Mouse (Mus musculus) layer of hippocampus, postnatal 10 days (tissue): ENCODE results near the gene Dnajc3. TPM values are rescaled to one million over a fixed set of nuclear protein-coding genes. Genes with fewer than 3 reads are reported as not detected.

Experiments
- DNase-seq, 2 experiments: peaks; one replicate each; pipeline ENCODE4 v3.0.0; 2021; ENCODE audit warnings: low spot score in 2 of 2
- long read RNA-seq: library from polyadenylated mRNA; stranded (forward); transcript quantifications from one replicate; pipeline ENCODE4 v2.0.0, GENCODE M21; 2023
- total RNA-seq, 2 experiments: library from RNA; stranded (reverse); gene quantifications; 2 replicates each; pipeline ENCODE4 v1.2.3; 2021

Gene Dnajc3
- total RNA-seq = 10 to 100 TPM; 28.1 to 30.1 TPM
- long read RNA-seq, full-length matches to known transcripts = 32 of 49 reads
- long read RNA-seq, partial matches to known transcripts = 3 of 49 reads
- long read RNA-seq, other reads (novel, unspliced or antisense) = 14 of 49 reads

DNA sequence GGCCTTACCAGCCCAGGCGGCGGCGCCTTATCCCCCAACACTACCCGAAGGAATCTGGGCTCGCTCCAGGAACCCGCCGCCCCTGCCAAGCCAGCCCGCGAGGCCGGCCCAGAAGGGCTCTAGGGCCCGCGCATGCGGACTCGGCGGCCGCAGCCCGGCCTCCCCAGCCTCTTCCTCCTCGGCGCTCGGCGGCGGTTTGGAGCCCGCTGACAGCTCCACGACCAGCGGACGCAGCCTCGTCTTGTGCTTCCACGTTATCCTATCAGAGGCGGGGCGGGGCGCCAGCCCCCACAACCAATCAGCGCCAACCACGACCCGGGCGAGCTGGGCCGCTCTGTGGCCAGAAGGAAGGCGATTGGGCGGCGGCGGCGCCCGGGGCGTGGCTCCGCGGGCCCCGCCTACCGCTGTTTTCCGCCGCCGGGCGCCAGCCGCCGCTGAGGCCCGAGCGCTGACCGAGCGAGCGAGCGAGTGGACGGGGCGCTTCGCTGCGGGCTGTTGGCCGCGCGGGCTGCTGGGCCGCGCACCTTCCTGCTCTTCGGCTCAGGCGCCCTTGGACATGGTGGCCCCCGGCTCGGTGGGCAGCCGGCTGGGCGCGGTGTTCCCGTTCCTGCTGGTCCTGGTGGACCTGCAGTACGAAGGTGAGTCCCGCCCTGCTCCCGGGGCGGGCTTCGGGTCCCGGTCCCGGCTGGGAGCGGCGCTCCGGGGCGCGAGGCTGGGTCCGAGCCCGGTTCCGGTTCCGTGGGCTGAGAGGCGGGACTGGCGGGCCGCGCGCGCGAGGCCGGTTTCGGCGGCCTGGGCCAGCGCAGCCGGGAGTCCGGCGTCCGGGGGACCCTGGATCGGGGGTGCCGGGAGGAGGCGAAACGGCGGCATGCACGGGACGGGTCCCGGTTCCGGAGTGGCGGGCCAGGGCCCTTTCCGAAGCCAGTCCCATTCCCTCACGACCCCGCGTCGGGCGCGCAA lies at the start of gene Dnajc3:
Gene Dnajc3 (plus strand): TSS at position 444 of the 960 bp plus-strand sequence.
- peak; percentile 99 to 100 for DNase-seq

DNA sequence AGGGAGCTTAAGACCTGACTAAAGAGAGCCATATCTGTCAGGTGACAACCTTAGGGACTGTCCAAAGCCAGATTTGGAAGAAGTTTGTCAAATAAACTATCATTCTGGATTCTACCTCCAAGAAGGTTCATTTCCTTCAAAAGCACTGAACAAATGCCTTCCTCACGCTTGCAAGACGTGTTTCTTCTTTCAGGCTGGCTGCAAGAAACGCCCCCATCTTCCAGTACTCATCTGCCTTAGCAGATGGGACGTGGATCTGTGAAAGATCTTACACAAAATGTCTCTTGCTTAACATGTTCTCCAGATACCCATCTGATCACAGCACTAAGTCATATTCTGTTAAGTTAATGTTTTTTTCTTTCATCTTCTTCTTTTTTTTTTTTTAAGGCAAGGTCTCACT lies 47.7 kb upstream of the Dnajc3 start:
- DNase-seq = no peak

DNA sequence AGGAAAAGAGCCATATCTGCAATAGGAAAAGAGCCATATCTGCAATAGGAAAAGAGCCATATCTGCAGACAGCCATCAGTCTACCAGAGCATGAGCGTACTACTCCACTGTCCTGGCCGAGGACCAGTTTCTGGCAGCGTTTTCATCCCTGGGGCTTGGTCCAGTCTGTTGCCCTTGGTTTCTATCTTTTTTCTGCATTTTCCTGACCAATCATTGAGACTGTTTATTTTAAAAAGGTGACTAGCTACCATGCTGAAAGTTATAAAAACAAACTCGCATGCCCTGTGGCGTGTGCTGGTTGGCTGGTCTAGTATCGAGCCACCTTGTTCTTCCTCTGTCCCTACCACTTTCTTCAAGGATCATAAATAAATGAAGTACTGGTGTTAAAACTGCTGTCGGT lies 42.5 kb upstream of the Dnajc3 start:
- DNase-seq = no peak

DNA sequence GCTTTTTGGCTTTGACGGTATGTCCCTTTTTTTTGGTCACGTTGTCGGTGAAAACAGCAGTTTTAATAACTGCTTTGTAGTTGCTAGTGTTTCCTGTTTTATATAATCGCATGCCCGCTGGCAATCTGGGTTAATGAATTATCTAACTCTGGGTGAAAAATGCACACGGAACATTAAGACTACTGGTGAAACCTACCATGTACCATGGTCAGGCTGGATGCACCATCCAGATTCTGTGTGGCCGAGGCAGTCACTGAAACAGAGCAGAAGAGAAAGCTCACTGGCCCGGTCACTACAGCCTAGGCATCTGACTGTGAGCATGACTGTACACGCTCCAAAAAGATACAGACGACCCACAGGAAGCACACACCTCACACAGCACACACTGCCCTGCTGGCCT lies 42.1 kb upstream of the Dnajc3 start:
- DNase-seq = no peak

DNA sequence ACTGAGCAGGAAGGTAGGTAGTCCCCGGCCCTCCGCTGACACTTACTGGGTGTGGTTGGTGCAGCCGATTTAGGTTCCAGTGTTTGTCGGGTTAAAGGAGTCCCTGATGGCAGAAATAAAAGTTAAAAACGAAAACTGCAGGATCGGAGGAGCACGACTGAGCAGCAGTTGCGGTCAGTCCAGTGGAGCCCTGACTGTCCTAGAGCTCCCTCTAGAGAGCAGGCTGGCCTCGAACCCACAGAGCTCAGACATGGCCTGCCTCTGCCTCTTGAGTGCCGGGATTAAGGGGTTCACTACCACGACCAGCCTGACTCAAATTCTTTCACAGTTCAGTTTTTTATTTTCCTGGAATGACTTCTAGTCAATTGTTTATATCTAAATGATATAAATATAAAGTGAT lies 37.8 kb upstream of the Dnajc3 start:
- DNase-seq = no peak

DNA sequence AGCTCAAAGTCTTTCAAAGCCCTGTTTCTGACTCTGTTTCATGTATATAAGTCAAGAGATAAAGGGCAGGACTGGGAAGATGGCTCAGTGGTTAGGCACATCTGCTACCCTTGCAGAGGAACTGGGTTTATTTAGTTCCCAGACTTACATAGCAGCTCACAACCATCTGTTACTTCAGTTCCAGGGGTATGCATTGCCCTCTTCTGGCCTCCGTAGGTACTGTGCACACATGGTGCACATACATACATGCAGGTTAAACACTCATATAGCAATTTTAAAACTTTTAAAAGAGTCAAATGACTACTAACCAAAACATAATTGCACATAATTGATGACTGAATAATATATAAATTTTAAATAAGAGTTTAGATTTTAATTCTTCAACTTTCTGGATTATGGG lies 36.9 kb upstream of the Dnajc3 start:
- DNase-seq = no peak

DNA sequence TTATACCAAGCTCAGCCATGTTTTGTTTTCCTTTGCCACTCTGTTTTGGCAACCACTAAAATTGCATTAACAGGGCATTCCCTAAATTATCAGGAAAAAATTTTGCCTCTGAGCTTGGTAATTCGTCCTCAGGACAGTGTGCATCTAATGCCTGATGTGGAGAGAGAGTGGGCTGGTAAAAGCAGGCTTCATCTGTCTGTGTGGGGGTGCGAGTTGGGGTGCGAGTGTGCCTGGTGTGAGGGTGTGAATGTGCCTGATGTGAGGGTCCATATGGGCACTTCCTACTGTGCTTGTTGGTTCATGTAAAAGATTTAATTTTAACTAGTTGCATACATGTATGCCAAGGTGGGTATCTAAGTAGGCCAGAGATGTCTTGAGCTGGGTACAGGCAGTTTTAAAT lies 34.4 kb upstream of the Dnajc3 start:
- DNase-seq = no peak

DNA sequence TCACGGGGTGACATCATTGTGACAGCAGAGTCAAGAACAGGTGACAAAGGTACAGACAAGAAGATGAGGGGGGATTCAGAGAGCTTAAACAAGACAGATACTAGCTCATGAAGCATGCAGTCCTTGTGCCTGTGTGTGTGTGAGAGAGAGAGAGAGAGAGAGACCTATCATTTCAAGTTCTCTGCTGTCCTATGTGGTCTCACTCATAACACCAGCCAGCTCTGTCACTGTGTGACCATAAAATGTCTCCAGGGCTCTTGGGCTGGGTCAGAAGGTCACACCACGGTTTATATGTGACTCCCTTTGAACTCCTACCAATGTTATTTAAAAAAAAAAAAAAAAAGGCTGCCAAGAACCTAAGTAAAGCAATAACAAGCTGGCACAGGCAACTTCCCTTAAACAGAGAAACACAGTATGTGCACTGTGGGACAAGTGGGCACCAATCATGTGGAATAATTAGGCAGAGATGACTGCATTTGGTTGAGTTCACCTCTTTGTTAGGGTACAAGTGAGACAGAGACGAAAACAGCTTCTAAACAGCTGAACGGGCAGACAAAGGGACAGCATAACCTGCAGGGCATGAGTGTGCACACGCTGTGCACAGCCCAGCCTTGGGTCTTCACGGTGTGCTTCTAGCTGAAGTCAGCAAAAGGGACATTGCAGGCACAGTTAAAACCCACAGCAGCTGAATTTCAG lies 33.8 kb upstream of the Dnajc3 start:
- DNase-seq = no peak

DNA sequence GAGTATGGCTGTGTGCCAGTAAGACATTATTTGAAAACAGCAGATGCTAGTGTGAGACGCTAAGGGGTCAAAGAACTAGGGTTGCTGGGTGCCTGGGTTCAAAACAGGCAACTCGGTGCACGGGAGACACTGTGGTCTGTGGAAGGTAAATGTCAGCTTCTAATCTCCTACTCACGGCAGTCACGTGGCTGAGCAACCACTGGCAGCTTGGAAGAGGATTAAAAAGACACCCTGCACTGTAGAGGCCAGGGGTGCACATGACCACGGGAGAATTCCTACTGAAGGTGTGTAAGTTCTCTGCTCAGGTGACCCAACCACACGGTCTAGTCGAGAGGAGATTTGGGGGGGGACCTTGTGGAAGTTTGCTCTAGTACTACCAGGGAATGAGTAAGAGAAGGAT lies 30.2 kb upstream of the Dnajc3 start:
- no peak for DNase-seq

DNA sequence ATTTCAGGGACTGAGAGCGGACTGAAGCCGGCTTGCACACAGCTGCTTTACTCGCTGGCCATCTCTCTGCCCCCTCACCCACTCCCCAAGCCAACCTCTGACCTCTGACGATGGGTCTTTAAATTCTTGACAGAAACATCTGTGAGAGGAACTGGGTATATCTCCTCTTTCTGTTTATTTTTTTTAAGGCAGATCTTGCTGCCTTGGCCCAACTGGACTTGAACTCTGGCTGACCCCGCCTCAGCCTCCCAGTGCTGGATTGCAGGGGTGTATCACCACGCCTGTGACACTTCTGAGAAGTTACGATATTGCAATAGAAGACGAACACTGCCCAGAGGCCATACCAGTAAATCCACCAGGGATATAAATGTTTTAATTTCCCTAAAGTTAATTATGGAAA lies 27.9 kb upstream of the Dnajc3 start:
- DNase-seq = no peak

DNA sequence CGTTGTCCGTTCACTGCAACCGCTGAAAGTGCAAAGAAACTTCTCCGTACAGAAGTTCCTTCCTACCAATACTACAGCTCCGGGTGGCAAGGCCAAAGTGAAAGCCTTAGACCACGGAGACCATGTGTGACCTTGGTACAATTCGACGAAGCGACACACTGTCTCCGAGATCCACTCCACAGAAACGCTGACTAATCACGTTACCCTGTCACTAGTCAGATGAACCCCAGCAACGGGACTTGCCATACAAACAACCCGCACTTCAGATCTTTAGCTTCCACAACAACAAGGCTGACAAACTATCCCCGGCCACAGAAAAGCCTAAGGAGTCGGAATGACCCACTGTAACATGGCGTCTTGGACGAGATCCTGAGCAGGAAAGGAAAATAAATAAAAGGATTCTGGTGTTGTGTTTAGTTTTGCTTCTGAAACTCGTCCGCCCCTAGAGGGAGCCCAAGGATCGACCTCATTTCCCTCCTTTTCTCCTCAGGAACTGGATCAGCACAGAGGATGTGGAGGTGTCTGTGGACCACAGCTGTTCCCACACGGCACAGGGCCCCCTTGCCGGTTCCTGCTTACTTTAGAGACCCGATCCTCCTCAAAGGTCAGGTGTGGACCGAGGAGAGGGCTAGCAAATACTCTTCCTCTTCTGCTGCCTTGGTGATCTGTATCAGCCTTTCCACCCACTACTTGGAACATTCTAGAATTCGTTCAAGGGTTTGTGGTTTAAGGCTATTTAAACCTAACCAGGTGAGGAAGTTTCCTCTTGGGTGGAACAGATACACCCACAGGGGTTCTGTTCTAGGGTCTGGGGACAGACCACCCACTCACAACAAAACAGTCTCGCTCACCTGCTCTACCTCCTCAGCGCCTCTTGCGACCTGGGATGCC lies 27.2 kb upstream of the Dnajc3 start:
- DNase-seq = peak; percentile 72 to 85

DNA sequence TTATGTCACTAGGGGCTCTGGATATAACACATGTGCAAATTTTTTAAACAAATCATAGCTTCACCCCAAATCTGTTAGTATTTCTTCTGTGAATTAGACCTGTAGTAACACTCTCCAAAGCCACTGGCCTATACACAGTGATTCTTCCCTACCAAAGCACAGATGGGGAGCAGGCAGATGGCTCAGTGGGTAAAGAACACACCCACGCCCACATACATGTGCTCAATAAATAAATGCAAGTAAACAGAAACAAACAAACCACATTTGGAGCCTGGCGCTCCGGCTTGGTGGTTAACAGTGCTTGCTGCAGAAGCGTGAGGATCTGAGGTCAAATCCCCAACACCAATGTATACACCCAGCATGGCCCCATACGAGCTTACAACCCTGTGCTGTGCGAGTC lies 26.3 kb upstream of the Dnajc3 start:
- no peak for DNase-seq

DNA sequence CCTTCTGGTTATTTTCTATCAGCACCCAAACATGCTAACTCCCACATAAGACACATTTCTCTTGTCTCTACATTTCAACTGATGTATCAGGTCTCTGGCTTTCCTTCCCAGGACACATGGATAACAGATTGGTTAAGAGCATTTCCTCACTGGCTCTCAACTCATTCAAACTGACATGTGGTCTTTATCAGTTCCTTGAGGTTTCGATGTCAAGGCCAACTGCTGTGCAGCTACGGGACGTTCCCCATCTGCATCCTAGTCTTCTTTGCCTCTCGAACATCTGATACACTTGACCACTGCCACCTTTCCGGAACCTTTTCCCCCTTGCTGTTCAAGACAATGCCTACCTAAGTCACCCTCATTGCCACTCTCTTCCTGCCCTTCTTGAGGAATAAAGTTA lies 24.1 kb upstream of the Dnajc3 start:
- DNase-seq = no peak

DNA sequence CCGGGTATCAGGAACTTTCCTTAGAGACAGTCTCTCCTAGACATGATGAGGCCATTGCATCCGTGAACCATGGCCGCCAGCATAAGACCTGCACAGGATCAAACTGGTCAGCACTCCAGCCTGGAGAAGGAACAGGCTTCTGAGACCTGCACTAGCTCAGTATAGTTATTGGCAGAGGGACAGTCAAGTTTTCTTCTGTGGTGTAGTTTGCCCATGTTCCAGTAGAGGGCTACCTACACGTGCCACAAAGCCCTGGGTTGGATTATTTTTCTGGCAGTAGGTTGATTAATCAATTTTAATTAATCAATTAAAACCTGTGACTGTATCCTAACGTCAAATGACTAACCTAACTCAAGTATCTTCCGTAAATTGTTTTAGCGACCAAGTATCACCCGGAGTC lies 18.8 kb upstream of the Dnajc3 start:
- peak in 1 of 2 experiments; percentile 32 for DNase-seq

DNA sequence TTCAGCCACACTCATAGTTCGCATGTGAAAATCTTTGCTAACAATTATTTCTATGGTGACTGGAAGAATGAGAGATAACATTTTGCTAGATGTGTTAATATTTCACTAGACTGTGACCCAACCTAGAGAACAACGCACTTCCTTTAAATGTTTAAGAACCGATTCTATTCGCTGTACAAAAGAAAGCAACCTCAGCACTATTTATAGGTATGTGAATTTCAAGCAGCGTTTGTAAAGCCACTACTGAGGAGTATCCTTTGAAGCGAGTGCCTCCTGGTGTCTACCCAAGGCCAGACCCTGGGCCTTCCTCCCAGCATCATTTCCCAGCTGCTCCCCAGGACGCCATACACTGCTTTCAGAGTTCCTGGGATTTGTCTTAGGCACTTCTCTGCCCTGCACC lies 17.1 kb upstream of the Dnajc3 start:
- DNase-seq = no peak

DNA sequence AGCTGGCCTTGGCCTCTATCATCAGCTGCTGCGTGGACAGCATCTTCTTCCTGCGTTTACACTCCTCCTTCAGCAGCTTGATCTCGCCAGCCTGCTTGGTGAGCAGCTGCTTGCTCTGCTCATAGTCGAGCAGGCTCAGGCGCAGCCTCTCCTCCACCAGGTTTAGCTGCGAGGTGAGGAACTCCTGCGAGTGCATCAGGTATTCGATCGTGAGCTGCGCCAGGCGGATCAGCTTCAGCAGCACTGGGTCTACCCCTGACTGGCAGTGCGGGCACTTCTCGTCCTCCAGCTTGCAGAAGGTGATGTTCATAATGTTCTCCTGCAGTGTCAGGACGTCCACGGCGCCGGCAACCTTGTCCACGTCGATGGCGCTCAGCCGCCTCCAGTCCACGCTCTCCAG lies 15.5 kb upstream of the Dnajc3 start:
- no peak for DNase-seq

DNA sequence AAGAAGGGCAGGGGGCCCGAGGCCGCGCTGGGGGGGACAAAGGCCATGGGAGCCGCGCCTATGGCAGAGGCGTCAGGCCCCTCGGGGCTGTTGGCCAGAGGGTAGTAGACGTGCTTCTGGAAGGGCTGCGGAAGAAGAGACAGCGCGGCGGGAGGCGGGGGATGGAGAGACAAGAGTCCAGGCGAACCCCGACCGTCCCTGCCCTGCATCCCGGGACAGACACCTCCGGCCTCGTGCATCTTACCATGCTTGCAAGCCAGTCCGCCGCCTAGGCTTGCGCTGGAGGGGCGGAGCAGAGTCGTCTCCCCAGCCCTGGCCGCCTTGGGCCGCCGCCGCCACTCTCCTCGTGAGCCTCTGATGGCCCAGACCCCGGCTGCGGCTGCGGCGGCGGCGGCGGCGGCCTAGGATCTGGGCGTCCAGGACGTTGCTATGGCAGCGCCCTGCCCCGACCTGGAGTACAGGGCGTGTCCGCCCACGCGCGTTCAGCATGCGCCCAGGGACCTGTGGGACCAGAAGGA lies 15.1 kb upstream of the Dnajc3 start:
- peak; percentile 21 to 50 for DNase-seq

DNA sequence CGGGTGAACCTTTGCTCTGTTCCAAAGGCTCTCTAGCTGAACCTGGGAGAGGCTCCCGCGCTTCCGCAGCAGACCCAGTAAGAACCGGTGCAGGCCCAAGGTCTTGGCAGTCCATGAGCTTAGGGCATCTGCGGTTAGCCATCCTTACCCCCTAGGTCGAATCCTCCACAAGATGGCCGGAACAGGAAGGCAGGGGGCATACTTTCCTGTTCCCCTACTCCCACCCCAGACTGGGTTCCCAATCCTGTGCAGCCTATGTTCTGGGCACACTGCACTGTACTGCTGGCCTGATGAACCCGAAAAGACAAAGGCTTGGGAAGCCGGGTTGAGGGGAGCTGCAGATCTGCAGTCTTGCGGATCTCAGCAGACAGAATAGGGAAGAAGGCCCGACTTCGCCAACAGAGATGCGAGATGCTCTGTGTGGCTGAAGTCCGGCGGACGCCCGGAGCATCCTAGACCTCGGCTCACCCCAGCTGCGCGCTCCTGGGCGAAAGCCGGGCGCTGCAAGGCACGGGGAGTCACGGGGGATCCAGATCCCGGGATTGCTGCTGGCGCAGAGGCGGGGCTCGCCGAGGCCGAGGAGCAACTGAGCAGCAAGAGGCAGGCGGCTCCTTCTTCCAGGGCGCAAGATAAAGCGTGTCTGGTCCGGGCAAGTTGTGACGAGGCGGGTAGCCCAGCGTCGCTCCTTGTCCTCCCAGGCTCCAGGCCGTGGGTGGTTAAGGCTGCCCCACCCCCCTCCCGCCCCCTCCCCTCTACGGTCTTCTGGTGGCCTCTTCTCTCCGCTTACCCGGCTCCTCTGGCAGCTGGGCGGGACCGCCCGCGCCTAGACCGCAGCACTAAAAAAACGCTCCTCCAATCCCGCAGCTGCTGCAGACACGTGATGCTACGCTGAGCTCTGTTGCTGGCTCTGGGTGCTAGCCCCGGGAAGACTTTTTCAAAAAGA lies 12.8 kb upstream of the Dnajc3 start, which contains the start of gene Dzip1:
Gene Dzip1 (minus strand): TSS at position 788 of the 943 bp plus-strand sequence.
- peak; percentile 57 to 76 for DNase-seq

DNA sequence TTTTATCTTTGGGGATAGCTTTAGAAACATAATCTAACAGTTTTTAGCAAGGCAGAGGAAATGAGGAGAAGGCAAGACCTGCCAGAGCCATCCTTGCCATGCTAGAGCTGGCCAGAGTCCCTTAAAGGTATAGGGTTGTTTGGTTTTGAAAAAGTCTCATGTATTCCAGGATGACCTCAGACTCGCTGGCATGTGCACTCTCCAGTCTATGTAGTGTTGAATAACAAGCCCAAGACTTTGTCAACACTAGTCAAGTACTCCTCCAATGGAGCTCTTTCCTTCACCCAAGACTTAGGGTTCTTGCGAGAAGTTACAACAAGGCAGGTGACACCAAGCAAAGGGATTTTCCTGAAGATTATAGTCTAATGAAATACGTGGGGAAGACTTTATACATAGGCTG lies 9.2 kb upstream of the Dnajc3 start:
- no peak for DNase-seq

DNA sequence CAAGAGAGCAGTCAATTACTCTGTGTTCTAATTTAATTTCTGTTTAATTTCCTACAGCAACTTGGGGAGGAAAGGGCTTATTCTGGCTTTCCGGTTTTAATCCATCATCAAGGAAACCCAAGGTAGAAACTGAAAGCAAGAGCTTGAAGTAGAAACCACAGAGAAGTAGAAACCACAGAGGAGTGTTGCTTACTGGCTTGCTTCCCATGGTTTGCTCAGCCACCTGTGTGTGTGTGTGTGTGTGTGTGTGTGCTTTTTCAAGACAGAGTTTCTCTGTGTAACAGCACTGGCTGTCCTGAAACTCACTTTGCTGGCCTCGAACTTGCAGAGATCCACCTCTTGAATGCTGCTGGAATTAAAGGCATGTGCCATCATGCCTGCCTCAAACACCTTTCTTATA lies 8.0 kb upstream of the Dnajc3 start:
- DNase-seq = no peak
